Mouse (Mus musculus): Measurements from ENCODE around the gene Mettl4. TPM values are rescaled to one million over a fixed set of nuclear protein-coding genes. Genes with fewer than 3 reads are reported as not detected.
A peak's percentile ranks its signal among the peaks of the same experiment; 100 is the strongest.

The Mettl4 gene
- 14.9 and 16.4 TPM in 2 replicates for polyA plus RNA-seq (2015; fragmentation: Nextera tagmentation; extraction: Ambion mirVana)

DNA sequence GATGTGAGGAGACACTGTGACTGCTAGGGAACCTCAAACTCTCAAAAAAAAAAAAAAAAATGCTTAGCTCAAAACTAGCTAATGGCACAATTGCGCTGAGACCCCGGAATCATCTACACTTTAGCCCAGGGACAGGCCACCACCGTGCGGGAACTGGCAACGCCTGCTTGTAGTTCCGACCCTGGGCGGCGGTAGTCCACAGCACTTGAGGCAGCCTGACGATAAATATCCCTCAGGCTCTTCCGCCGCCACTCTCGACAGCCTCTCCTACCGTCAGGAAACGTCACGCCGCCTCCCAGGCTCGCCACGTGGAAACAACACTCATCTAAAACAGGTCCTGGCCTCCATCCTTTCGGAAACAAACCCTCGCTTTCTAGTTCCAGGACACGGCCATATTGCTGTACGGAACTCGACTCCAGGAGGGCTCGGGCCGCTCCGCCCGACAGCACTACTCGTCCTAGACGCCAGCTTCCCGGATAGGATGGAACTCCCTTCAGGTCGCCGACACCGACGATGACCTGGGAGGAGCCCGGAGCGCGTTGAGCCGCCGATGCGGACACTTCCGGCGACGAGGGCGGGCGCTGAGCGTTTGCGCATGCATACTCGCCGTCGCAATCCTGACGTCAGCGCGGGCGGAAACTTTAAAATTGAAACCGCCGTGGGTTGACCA is at the start of gene Mettl4:
Mettl4 (minus strand) TSS at position 554 of the 670 bp plus-strand sequence.
- Histone ChIP-seq H3K27ac (ENCODE audit: low read depth, low read length) (peak within 1 kb of the TSS; percentile 94), H3K36me3 (ENCODE audit: control insufficient read depth, insufficient read depth, low read length) (no peaks in the 10 kb centered on the region), H3K4me3 (ENCODE audit: low read length) (peak within 1 kb of the TSS; percentile 62), H3K27me3 (replicated peaks; ENCODE audit: control insufficient read depth, insufficient read depth, low read length) (no peaks in the 10 kb centered on the region), H3K9me3 (ENCODE audit: control insufficient read depth, low read length) (no peaks in the 10 kb centered on the region), H3K9ac (ENCODE audit: low read depth, low read length) (peak within 1 kb of the TSS; percentile 81), H3K4me1 (ENCODE audit: control insufficient read depth, insufficient read depth, low read depth, low read length) (peaks cover 12% of the 10 kb centered on the region), H3K4me2 (ENCODE audit: low read length) (peak within 1 kb of the TSS; percentile 78)
- peak; percentile 99 for ATAC-seq
- WGBS: under 1% methylated on average over 56 of the region's 56 CpGs

DNA sequence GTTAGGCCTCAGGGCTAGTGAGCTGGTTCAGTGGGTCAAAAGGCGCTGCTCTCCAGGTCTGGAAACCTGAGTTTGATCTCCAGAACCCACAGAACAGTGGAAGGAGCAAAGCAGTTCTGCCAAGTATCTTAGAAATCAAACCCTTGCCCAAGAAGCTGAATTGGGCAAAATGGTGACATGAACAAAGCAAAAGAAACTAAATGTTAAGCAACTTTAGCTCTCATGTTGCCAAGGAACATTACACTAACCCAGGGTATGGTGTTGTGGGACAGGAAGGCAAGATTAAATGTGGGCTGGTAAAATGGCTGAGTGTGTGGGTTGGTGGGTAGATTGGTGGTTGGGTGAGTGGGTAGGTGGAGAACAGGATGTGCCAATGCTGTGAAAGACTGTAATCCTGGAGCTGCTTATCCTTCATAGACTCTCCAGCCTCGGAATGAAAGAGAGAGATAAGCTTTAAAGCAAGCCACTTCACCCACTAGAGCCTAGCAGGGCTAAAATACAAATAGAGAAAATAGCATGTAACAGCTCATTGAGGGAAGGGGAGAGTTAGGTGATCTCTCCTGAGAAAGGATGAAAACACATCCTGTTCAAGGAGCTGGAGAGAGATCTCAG is 29.2 kb upstream of the Mettl4 start:
- 89% methylated on average over 2 of the region's 2 CpGs for WGBS
- Histone ChIP-seq H3K4me2 (ENCODE audit: low read length) (no peak overlapping the region), H3K27ac (ENCODE audit: low read depth, low read length) (no peak overlapping the region), H3K9ac (ENCODE audit: low read depth, low read length) (no peak overlapping the region), H3K27me3 (replicated peaks; ENCODE audit: control insufficient read depth, insufficient read depth, low read length) (no peaks in the 10 kb centered on the region), H3K4me1 (ENCODE audit: control insufficient read depth, insufficient read depth, low read depth, low read length) (no peaks in the 10 kb centered on the region), H3K4me3 (ENCODE audit: low read length) (no peak overlapping the region), H3K9me3 (ENCODE audit: control insufficient read depth, low read length) (no peaks in the 10 kb centered on the region), H3K36me3 (ENCODE audit: control insufficient read depth, insufficient read depth, low read length) (peaks cover 4% of the 10 kb centered on the region; the same call in 1 of the 2 replicates)
- no peak for ATAC-seq

DNA sequence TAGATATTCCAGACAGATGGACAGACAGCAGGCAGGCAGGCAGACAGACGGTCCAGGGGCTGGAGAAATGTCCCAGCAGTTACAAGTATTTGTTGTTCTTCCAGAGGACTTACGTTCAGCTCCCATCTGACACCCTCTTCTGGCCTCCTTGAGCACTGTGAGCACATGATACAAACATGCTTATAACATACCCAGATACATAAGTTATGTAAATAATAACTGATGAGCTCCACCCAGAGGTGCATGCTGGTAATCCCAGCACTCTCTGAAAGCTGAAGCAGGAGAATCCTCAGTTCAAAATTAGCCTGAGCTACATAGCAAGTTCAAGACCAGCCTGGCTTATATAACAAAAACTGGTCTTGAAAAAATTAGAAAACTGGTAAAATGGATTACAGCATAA is 18.7 kb upstream of the Mettl4 start:
- Histone ChIP-seq H3K4me2 (ENCODE audit: low read length) (no peak overlapping the region), H3K9ac (ENCODE audit: low read depth, low read length) (no peak overlapping the region), H3K4me3 (ENCODE audit: low read length) (no peak overlapping the region), H3K27ac (ENCODE audit: low read depth, low read length) (no peak overlapping the region), H3K36me3 (ENCODE audit: control insufficient read depth, insufficient read depth, low read length) (no peaks in the 10 kb centered on the region), H3K27me3 (replicated peaks; ENCODE audit: control insufficient read depth, insufficient read depth, low read length) (no peaks in the 10 kb centered on the region), H3K4me1 (ENCODE audit: control insufficient read depth, insufficient read depth, low read depth, low read length) (no peaks in the 10 kb centered on the region), H3K9me3 (ENCODE audit: control insufficient read depth, low read length) (no peaks in the 10 kb centered on the region)
- WGBS: 81% methylated on average over 2 of the region's 2 CpGs
- no peak for ATAC-seq

DNA sequence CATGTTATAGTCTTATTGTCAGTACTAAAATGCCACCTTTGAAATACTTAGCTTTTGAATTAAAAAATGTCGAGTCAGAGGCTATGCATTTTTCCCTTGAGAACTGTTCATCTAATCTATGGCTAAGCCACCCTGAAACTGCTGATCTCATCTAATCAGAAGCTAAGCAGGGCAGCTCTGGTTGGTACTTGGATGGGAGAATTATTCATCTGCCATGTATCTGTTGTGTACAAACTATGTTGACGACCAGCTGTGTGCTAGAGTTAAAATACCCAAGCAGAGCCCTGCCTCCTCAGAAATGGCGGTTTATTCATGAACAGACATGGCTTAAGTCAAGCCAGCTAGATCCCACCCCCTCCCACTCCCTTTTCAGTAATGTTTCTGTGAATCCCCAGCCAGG is 14.9 kb upstream of the Mettl4 start:
- no peaks in the 10 kb centered on the region for H3K9me3 ChIP-seq (ENCODE audit: control insufficient read depth, low read length)
- H3K27me3 ChIP-seq (replicated peaks; ENCODE audit: control insufficient read depth, insufficient read depth, low read length): no peaks in the 10 kb centered on the region
- ATAC-seq: no peak
- H3K4me1 ChIP-seq (ENCODE audit: control insufficient read depth, insufficient read depth, low read depth, low read length): no peaks in the 10 kb centered on the region
- H3K4me3 ChIP-seq (ENCODE audit: low read length): no peak overlapping the region
- H3K4me2 ChIP-seq (ENCODE audit: low read length): no peak overlapping the region
- no peak overlapping the region for H3K27ac ChIP-seq (ENCODE audit: low read depth, low read length)
- H3K36me3 ChIP-seq (ENCODE audit: control insufficient read depth, insufficient read depth, low read length): no peaks in the 10 kb centered on the region
- 89% methylated on average over 3 of the region's 3 CpGs for WGBS
- H3K9ac ChIP-seq (ENCODE audit: low read depth, low read length): no peak overlapping the region

DNA sequence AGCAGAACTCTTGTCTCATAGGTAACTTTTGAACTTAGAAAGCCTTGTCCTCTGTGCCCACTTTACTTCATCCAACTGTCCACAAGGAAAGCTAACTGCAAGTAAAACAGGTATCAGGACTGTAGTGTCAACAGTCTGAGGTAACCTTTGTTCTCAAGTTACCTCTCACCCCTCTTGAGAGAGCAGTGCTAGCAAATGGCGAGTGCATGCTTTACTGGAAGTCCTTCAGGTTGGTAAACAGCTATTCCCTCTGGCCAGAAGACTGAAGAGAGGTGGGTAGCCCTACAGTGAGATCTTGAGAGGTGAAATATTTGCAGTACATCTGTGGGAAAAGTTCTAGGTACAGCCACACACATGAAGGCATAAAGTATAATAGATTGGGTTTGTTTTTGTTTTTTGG is 14.2 kb upstream of the Mettl4 start:
- H3K9me3 ChIP-seq (ENCODE audit: control insufficient read depth, low read length): no peaks in the 10 kb centered on the region
- no peak overlapping the region for H3K4me2 ChIP-seq (ENCODE audit: low read length)
- no peaks in the 10 kb centered on the region for H3K27me3 ChIP-seq (replicated peaks; ENCODE audit: control insufficient read depth, insufficient read depth, low read length)
- no peaks in the 10 kb centered on the region for H3K4me1 ChIP-seq (ENCODE audit: control insufficient read depth, insufficient read depth, low read depth, low read length)
- 81% methylated on average over 1 of the region's 1 CpGs for WGBS
- no peaks in the 10 kb centered on the region for H3K36me3 ChIP-seq (ENCODE audit: control insufficient read depth, insufficient read depth, low read length)
- H3K9ac ChIP-seq (ENCODE audit: low read depth, low read length): no peak overlapping the region
- no peak overlapping the region for H3K27ac ChIP-seq (ENCODE audit: low read depth, low read length)
- ATAC-seq: no peak
- H3K4me3 ChIP-seq (ENCODE audit: low read length): no peak overlapping the region

DNA sequence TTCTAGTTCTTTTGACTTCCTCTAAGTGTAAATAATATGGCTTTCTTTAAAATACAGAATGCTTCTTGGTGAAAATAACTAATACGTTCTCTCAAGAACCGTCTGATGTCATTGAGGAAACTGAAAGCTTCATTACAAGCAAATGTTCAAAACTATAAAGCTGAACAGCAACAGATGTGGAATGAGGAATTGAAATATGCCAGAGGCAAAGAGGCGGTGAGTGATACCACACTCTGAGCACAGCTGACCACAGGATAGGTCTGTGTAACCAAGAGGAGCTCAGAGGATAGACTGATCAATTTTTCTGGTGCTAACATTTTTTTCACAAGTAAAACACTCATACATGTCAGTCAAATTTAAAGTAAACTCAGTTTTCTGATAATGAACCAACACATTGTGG is 12.6 kb upstream of the Mettl4 start:
- H3K4me2 ChIP-seq (ENCODE audit: low read length): no peak overlapping the region
- H3K4me3 ChIP-seq (ENCODE audit: low read length): no peak overlapping the region
- no peak for ATAC-seq
- no peaks in the 10 kb centered on the region for H3K4me1 ChIP-seq (ENCODE audit: control insufficient read depth, insufficient read depth, low read depth, low read length)
- no peak overlapping the region for H3K9ac ChIP-seq (ENCODE audit: low read depth, low read length)
- WGBS: 95% methylated on average over 3 of the region's 3 CpGs
- H3K27ac ChIP-seq (ENCODE audit: low read depth, low read length): no peak overlapping the region
- no peaks in the 10 kb centered on the region for H3K9me3 ChIP-seq (ENCODE audit: control insufficient read depth, low read length)
- no peaks in the 10 kb centered on the region for H3K27me3 ChIP-seq (replicated peaks; ENCODE audit: control insufficient read depth, insufficient read depth, low read length)
- H3K36me3 ChIP-seq (ENCODE audit: control insufficient read depth, insufficient read depth, low read length): no peaks in the 10 kb centered on the region

DNA sequence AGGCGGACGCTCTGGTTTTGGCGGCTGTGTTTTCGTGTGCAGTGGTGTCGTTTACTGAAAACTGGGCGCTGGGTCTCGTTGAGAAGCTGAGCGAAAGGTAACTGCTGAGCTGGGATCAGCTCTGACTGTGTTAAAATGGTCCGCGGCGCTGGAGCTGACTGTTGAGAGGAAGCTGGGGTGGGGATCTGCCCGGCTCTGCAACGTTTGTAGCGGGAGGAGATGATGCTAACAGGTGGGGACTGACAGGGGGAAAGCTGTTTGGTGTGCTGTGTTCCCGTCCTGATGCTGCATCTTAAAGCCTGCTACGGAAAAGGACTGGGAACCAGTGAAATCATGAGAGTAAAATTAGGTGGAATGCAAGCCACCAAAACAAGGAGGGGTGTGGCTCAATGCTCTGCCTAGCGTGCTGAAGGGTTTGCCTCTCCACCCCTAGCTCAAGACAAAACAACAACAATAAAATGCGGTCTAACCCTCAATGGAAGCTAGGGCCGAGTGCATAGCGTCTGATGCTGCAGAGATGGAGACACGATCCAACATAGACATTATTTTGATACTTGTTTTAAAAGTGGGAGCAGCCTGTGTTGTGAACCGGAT is 414 bp upstream of the Mettl4 start:
- Histone ChIP-seq H3K36me3 (ENCODE audit: control insufficient read depth, insufficient read depth, low read length) (no peaks in the 10 kb centered on the region), H3K9ac (ENCODE audit: low read depth, low read length) (peak overlapping the region; percentile 81; the same call in 1 of the 2 replicates), H3K27me3 (replicated peaks; ENCODE audit: control insufficient read depth, insufficient read depth, low read length) (no peaks in the 10 kb centered on the region), H3K4me1 (ENCODE audit: control insufficient read depth, insufficient read depth, low read depth, low read length) (peaks cover 12% of the 10 kb centered on the region), H3K4me3 (ENCODE audit: low read length) (peak overlapping the region; percentile 62), H3K27ac (ENCODE audit: low read depth, low read length) (peak overlapping the region; percentile 8; the same call in 1 of the 2 replicates), H3K4me2 (ENCODE audit: low read length) (peak overlapping the region; percentile 78), H3K9me3 (ENCODE audit: control insufficient read depth, low read length) (no peaks in the 10 kb centered on the region)
- peak; percentile 44; the same call in 1 of the 2 replicates for ATAC-seq
- WGBS: 3% methylated on average over 22 of the region's 22 CpGs

DNA sequence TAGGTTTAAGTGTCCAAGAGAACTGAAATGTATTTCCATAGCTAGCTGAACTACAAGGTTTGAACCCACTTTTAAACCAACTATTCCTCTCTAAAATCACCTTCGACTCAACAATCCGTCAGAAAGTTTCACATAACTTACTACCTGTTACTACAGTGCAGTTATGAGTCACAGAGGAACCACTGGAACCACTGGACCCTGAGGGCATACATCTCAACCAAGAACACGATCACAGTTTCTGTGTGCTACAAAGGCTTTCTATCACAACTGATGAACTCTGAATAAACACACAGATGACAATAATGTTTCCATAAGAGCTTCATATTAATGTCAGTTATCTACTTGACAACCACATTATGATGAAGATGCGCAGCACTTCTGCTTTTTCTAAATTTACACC is 11.6 kb downstream of the Mettl4 start:
- WGBS: 94% methylated on average over 4 of the region's 4 CpGs
- Histone ChIP-seq H3K36me3 (ENCODE audit: control insufficient read depth, insufficient read depth, low read length) (no peaks in the 10 kb centered on the region), H3K9me3 (ENCODE audit: control insufficient read depth, low read length) (no peaks in the 10 kb centered on the region), H3K4me3 (ENCODE audit: low read length) (no peak overlapping the region), H3K4me2 (ENCODE audit: low read length) (no peak overlapping the region), H3K27ac (ENCODE audit: low read depth, low read length) (no peak overlapping the region), H3K9ac (ENCODE audit: low read depth, low read length) (no peak overlapping the region), H3K27me3 (replicated peaks; ENCODE audit: control insufficient read depth, insufficient read depth, low read length) (no peaks in the 10 kb centered on the region), H3K4me1 (ENCODE audit: control insufficient read depth, insufficient read depth, low read depth, low read length) (no peaks in the 10 kb centered on the region)
- ATAC-seq: no peak

DNA sequence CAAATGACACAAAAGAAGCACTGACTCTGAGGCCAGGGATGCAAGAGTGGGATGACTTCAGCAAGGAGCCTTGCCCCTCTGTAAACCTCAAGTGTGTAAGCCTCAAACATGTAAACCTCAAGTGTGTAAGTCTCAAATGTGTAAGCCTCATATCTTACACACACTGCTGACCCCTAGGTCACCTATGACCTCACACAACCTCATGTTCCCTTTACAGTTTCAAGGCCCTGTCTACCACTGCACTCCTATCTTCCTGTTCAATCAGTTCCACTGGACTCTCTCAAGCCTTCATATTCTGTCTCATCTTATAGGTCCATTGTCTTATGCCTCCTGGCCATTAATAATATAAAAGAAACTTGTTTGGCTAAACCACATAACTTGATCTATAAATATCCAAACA is 13.9 kb downstream of the Mettl4 start:
- Histone ChIP-seq H3K4me1 (ENCODE audit: control insufficient read depth, insufficient read depth, low read depth, low read length) (no peaks in the 10 kb centered on the region), H3K27ac (ENCODE audit: low read depth, low read length) (no peak overlapping the region), H3K4me2 (ENCODE audit: low read length) (no peak overlapping the region), H3K9me3 (ENCODE audit: control insufficient read depth, low read length) (no peaks in the 10 kb centered on the region), H3K27me3 (replicated peaks; ENCODE audit: control insufficient read depth, insufficient read depth, low read length) (no peaks in the 10 kb centered on the region), H3K4me3 (ENCODE audit: low read length) (no peak overlapping the region), H3K9ac (ENCODE audit: low read depth, low read length) (no peak overlapping the region), H3K36me3 (ENCODE audit: control insufficient read depth, insufficient read depth, low read length) (no peaks in the 10 kb centered on the region)
- no peak for ATAC-seq
